Mouse (Mus musculus) granulocyte monocyte progenitor cell, adult 5-6 weeks (primary cell): ENCODE data around the gene Dgcr2. TPM values are rescaled to one million over a fixed set of nuclear protein-coding genes. Genes with fewer than 3 reads are reported as not detected.
A peak's percentile ranks its signal among the peaks of the same experiment; 100 is the strongest.

Experiments
- ATAC-seq: replicated peaks from 2 replicates; pipeline ENCODE4 v1.8.0; 2016; ENCODE audit warnings: mild to moderate bottlenecking, moderate TSS enrichment, inconsistent platforms; ENCODE audit not compliant: poor library complexity, severe bottlenecking
- total RNA-seq, 2 experiments: library from RNA; stranded (forward) in 1 of 2; stranded (reverse) in 1 of 2; fragments of 200-712, 200-1000 nt in 1 of 2; fragments of >200 nt in 1 of 2; fragmentation: Nextera tagmentation in 1 of 2; gene quantifications; 2 replicates each; pipeline ENCODE4 v1.2.3; 2014 to 2017

Gene Dgcr2
- total RNA-seq (2014; fragmentation: Nextera tagmentation), result 26.6 and 33.0 TPM in 2 replicates
- total RNA-seq (2017), result 43.1 and 49.6 TPM in 2 replicates

- ATAC-seq, result no peak
Measured at GRCm38 (mm10) chr16:17898462-17898861, at the start of gene Dgcr2, which contains the start of gene Tssk2. Gene Dgcr2, minus strand, starts transcription at chr16:17898562. Gene Tssk2, plus strand, starts transcription at chr16:17898637.

- ATAC-seq, result no peak
Measured at GRCm38 (mm10) chr16:17945081-17945831, 46.9 kb upstream of the Dgcr2 start.

GRCm38 (mm10) chr16:17943466-17943865 lies 45.1 kb upstream of the Dgcr2 start:
- no peak for ATAC-seq

- 0 out of 2 replicates have a peak, but pooled peaks have one; percentile 19 for ATAC-seq
Measured at GRCm38 (mm10) chr16:17939255-17939751, 40.9 kb upstream of the Dgcr2 start.

GRCm38 (mm10) chr16:17938821-17939220 lies 40.5 kb upstream of the Dgcr2 start:
- ATAC-seq, result peak; percentile 96

GRCm38 (mm10) chr16:17938187-17938586 lies 39.8 kb upstream of the Dgcr2 start:
- no peak for ATAC-seq

- no peak for ATAC-seq
Measured at GRCm38 (mm10) chr16:17936776-17937175, 38.4 kb upstream of the Dgcr2 start.

- ATAC-seq, result peak; percentile 28; the same call in 1 of the 2 replicates
Measured at GRCm38 (mm10) chr16:17934445-17934910, 36.1 kb upstream of the Dgcr2 start.

- no peak for ATAC-seq
Measured at GRCm38 (mm10) chr16:17933594-17934444, 35.5 kb upstream of the Dgcr2 start.

- ATAC-seq, result no peak
Measured at GRCm38 (mm10) chr16:17931906-17932460, 33.6 kb upstream of the Dgcr2 start.

- ATAC-seq, result no peak
Measured at GRCm38 (mm10) chr16:17929631-17930030, 31.3 kb upstream of the Dgcr2 start.

- no peak for ATAC-seq
Measured at GRCm38 (mm10) chr16:17929211-17929610, 30.8 kb upstream of the Dgcr2 start.

GRCm38 (mm10) chr16:17928627-17929104 lies 30.3 kb upstream of the Dgcr2 start:
- peak; percentile 75 for ATAC-seq

- ATAC-seq, result peak; percentile 69
Measured at GRCm38 (mm10) chr16:17928087-17928580, 29.8 kb upstream of the Dgcr2 start, which contains the start of gene Slc25a1. Gene Slc25a1, minus strand, starts transcription at chr16:17928219.

- peak; percentile 34 for ATAC-seq
Measured at GRCm38 (mm10) chr16:17927351-17928082, 29.2 kb upstream of the Dgcr2 start.

- no peak for ATAC-seq
Measured at GRCm38 (mm10) chr16:17922163-17922538, 23.8 kb upstream of the Dgcr2 start.

GRCm38 (mm10) chr16:17921325-17922162 lies 23.2 kb upstream of the Dgcr2 start:
- peak; percentile 89 for ATAC-seq

- no peak for ATAC-seq
Measured at GRCm38 (mm10) chr16:17920586-17920985, 22.2 kb upstream of the Dgcr2 start.
